Mouse (Mus musculus) bone marrow, adult 2 months (tissue): ENCODE measurements around the gene Robo2. TPM values are rescaled to one million over a fixed set of nuclear protein-coding genes. Genes with fewer than 3 reads are reported as not detected.

Experiments
- H3K27ac ChIP-seq: fragments of 200-500 bp; 2 replicates; pipeline ENCODE4 v1.5.1; 2012; ENCODE audit warnings: low read depth, mild to moderate bottlenecking, control low read depth, inconsistent platforms, low read length; ENCODE audit not compliant: control insufficient read depth, poor library complexity, insufficient read depth
- H3K4me1 ChIP-seq: fragments of 200-500 bp; 2 replicates; pipeline ENCODE4 v1.6.1; 2011; ENCODE audit warnings: low read length; ENCODE audit not compliant: control insufficient read depth, insufficient read depth
- H3K4me3 ChIP-seq: fragments of 200-500 bp; replicated peaks from 2 replicates; pipeline ENCODE3; 2011; ENCODE audit warnings: mild to moderate bottlenecking, low read depth, low read length, control low read depth; ENCODE audit not compliant: control insufficient read depth
- CTCF ChIP-seq: fragments of 200-500 bp; IDR thresholded peaks from 2 replicates; pipeline ENCODE4 v1.5.1; 2011; ENCODE audit warnings: low read length, control low read depth; ENCODE audit not compliant: control insufficient read depth, insufficient read depth
- POLR2A ChIP-seq: fragments of 200-500 bp; IDR thresholded peaks from 2 replicates; pipeline ENCODE4 v1.6.1; 2011; ENCODE audit warnings: low read depth, mild to moderate bottlenecking, control low read depth, low read length, borderline replicate concordance; ENCODE audit not compliant: control insufficient read depth
- WGBS: fragments of 180-500 bp; shearing (Covaris S2); methylation state at CpG from one replicate; pipeline ENCODE4 v1.1.7; 2018; 5-methylcytosine and 5-hydroxymethylcytosine counted together
- polyA plus RNA-seq: library from polyadenylated mRNA; stranded (reverse); fragments of >200 nt; gene quantifications from 2 replicates; pipeline ENCODE4 v1.2.4, GENCODE M21; 2011; ENCODE audit warnings: low replicate concordance; ENCODE audit not compliant: missing spikeins, insufficient read depth, insufficient read length

The Robo2 gene
- polyA plus RNA-seq, 1 experiment: not detected

DNA sequence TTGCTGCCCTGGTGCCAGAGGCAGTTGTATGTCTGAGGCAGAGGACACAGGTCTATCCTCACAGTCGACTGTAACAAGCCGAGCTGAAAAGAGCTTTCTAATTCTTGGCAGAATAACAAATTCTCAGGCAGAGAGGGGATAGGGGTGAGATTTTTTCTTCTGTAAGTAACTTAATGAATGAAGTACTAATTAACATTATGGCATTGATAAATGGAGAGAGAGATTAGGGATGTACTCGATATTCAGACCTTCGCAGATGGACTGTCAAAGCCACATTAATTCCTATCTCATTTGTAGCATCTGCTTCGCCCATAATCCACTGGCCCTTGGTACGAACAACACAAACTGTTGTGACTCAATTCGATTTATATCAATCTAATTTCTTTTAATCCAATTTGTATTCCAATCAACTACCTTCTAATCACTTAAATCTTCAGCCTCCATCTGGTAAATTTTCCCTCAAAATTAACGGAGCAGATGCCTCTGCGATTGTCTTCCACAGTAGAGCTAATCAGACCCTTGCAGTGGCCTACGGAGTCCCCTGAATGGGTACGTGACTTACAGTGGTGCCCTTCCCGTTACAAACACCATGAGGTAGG lies 36.2 kb downstream of the Robo2 start:
- TF ChIP-seq CTCF: no peak
- no peak for TF ChIP-seq POLR2A

DNA sequence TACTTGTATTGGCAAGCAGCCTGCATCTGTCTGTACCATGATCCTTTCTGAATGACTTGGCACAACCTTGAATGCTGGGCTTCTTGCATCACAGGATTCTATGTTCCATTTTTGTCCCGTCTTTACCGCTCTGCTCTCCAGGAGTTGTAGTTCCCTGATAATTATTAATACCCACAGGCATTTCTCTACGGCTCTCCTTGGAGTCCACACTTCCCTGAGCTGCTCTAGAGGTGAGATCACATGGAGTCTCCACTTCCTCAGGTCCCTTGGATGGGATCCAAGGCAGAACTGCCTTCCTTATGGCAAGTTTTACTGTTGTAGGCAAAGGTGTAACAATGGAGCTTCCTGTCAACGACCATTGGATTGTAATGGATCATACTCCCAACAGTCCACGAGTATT lies 37.1 kb downstream of the Robo2 start:
- Histone ChIP-seq H3K27ac (no peak overlapping the region), H3K4me1 (no peaks in the 10 kb centered on the region), H3K4me3 (no peak overlapping the region)
- TF ChIP-seq POLR2A (no peak), CTCF (no peak)
- 75% methylated on average over 5 of the region's 5 CpGs for WGBS

More for the DNA sequence above, 36.2 kb downstream of the Robo2 start:
- 84% methylated on average over 12 of the region's 12 CpGs for WGBS
- H3K4me1 ChIP-seq: no peaks in the 10 kb centered on the region
- H3K27ac ChIP-seq: no peak overlapping the region
- no peak overlapping the region for H3K4me3 ChIP-seq

DNA sequence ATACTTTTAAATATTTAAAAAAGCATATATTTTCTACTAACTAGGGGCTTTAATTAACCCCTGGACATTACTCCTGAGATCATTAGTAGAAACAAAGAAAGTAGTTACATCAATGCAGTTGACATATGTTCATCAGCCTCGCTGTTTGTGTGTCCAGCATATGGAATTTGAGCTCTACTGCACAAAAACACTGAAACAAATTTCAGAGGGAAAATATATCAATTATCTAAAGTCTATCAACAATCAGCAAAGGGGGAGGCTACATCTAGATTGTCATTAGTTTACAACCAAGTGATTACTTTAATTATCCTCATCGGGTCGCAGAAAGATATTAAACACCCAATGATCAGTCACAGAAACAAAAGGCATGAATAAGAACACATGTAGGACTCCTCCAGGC lies 38.2 kb downstream of the Robo2 start:
- no peak overlapping the region for H3K27ac ChIP-seq
- 74% methylated on average over 3 of the region's 3 CpGs for whole genome bisulfite sequencing
- TF ChIP-seq POLR2A: no peak
- TF ChIP-seq CTCF: no peak
- H3K4me1 ChIP-seq: no peaks in the 10 kb centered on the region
- H3K4me3 ChIP-seq: no peak overlapping the region

DNA sequence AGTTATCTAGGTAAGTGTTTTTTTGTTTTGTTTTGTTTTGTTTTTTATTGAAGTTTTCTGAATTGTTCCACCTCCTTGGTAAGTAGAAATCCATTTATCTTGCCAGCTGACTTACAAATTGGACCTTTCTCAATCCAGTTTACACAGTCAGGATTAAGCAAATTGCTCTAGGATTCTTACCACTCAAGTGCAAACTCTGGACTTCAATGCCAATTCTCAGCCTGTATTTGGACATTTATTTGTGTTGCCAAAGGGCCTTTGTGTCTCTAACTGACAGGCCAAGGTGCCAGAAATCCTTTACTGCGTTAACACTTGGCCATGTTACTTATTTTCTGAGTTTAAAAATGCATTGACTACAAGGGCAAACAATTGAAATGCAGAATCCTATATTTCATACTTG lies 38.7 kb downstream of the Robo2 start:
- Histone ChIP-seq H3K4me1 (no peaks in the 10 kb centered on the region), H3K27ac (no peak overlapping the region), H3K4me3 (no peak overlapping the region)
- WGBS: 67% methylated on average over 1 of the region's 1 CpGs
- TF ChIP-seq CTCF (no peak), POLR2A (no peak)

DNA sequence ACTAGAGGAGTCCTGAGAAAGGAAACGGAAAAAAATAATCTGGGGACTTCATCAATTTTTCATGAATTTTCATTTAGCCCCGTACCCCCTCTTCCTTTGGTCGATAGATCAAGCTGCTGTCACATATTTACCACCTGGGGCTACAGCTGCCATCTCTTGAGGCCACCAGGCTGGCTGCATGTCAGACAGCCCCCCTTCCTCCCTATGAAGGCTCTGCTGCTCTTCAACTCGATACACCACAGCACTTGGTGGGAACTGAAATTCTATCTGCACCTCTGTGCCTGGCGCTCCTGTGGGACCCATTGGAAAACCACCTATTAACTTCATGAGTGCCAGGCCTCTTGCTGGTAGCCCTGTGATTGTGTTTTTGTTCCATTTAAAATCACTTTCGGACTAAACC lies 63.2 kb downstream of the Robo2 start:
- H3K4me1 ChIP-seq: no peaks in the 10 kb centered on the region
- WGBS: 75% methylated on average over 6 of the region's 6 CpGs
- TF ChIP-seq POLR2A (no peak), CTCF (no peak)

DNA sequence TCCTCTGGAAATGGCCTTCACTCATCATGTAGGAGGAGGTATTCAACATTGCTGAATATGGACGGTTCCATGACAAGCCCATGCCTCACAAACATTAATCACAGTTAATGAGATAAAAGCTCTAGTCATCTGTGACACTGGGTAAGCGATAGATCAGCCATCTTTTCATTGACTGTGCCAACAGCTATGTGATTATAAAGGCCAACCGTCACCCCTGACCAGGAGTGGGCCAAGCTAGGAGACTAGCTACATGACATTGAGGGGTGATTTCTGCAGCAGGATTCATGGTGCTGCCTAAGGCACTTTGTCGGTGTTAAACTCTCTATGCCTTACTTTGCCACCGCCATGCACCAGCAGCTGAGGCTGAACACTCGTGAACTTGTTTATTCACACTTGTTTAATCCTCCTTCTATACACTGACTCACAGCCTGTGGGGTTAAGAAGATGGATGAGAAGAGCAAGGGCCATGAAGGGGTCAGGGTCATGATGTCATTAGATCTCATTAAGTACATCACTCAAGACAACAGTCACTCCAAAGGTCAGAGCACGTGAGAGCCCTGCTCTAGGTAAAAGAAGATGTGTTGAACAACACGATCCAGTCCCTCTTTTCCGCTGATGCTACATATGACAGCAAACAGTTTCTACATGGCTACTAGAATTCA lies 72.5 kb downstream of the Robo2 start:
- H3K27ac ChIP-seq: no peak overlapping the region
- H3K4me1 ChIP-seq: no peaks in the 10 kb centered on the region
- no peak for TF ChIP-seq POLR2A
- no peak for TF ChIP-seq CTCF
- H3K4me3 ChIP-seq: no peak overlapping the region
- WGBS: 79% methylated on average over 9 of the region's 9 CpGs

More for the DNA sequence above, 63.2 kb downstream of the Robo2 start:
- Histone ChIP-seq H3K27ac (no peak overlapping the region), H3K4me3 (no peak overlapping the region)

DNA sequence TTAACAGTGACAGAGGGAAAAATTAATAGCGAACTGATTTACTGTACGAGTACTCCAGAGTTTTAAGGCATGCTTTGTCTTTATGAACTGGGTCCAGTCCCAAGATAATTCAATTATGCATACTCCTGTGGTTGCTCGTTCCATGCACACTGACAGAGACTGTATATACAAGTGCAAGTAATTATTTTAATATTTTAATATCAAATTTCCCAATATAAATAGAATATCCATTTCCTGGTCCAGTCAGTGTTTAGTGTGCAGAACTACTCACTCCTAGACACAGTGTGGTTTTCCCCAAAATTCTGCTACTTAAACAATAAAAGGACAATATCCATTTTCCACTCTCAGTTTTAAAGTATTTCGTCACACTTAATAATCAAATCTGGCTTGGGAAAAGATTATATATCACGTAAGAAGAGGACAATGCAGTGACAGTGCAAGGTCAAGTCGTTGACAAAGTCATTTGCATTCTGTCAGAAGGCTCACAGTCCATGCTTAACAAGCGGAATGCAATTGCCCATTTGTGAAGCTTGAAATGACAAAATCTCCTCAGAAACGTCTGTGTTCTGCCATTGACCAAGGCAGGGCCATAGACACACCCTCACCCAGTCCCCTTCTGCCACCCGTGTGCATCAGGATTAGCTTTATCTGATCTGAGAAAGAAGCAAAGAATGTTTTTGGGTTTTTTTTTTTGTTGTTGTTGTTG lies 89.8 kb downstream of the Robo2 start:
- TF ChIP-seq POLR2A (no peak), CTCF (no peak)
- WGBS: 67% methylated on average over 9 of the region's 9 CpGs
- Histone ChIP-seq H3K4me3 (no peak overlapping the region), H3K4me1 (no peaks in the 10 kb centered on the region), H3K27ac (no peak overlapping the region)

DNA sequence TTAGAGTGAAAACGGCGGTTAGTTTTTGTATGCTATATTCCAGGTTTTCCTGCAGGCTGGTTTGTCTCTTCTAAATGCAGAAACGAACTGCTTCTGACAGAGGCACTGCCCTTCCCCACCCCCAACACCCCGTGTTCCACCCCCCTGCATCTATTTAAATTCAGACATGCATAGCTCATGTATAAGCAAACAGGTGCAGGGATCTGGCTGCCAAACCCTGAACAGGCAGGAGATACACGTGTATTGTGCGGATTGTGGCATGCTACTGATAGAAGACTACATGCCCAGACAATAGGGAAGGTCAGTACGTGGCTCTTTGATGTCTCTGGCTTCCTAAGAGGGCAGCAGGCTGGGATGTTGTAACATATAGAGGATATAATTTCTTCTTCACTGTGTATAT lies 95.5 kb downstream of the Robo2 start:
- no peak overlapping the region for H3K4me3 ChIP-seq
- WGBS: 63% methylated on average over 7 of the region's 7 CpGs
- H3K27ac ChIP-seq: no peak overlapping the region
- TF ChIP-seq CTCF (no peak), POLR2A (no peak)
- no peaks in the 10 kb centered on the region for H3K4me1 ChIP-seq
